Mouse (Mus musculus): ENCODE data around the gene Ttll11.

The Ttll11 gene

GRCm38 (mm10) chr2:35979644-35980021 is at the start of gene Ttll11:
Gene Ttll11, minus strand, starts transcription at chr2:35979913.
- peak; percentile 87 for ATAC-seq (ENCODE audit: insufficient number of reproducible peaks, low FRiP score, low TSS enrichment)

GRCm38 (mm10) chr2:36023291-36023690 is 43.6 kb upstream of the Ttll11 start:
- ATAC-seq (ENCODE audit: insufficient number of reproducible peaks, low FRiP score, low TSS enrichment), result no peak

- ATAC-seq (ENCODE audit: insufficient number of reproducible peaks, low FRiP score, low TSS enrichment), result peak; percentile 31; the same call in 1 of the 2 replicates
Observed at GRCm38 (mm10) chr2:36021385-36022159, 41.9 kb upstream of the Ttll11 start.

- no peak for ATAC-seq (ENCODE audit: insufficient number of reproducible peaks, low FRiP score, low TSS enrichment)
Observed at GRCm38 (mm10) chr2:36013010-36013409, 33.3 kb upstream of the Ttll11 start.

- no peak for ATAC-seq (ENCODE audit: insufficient number of reproducible peaks, low FRiP score, low TSS enrichment)
Observed at GRCm38 (mm10) chr2:36011331-36011825, 31.7 kb upstream of the Ttll11 start.

GRCm38 (mm10) chr2:36010579-36010978 is 30.9 kb upstream of the Ttll11 start:
- ATAC-seq (ENCODE audit: insufficient number of reproducible peaks, low FRiP score, low TSS enrichment), result no peak

- peak; percentile 62; the same call in 1 of the 2 replicates for ATAC-seq (ENCODE audit: insufficient number of reproducible peaks, low FRiP score, low TSS enrichment)
Observed at GRCm38 (mm10) chr2:36009386-36009785, 29.7 kb upstream of the Ttll11 start.

- no peak for ATAC-seq (ENCODE audit: insufficient number of reproducible peaks, low FRiP score, low TSS enrichment)
Observed at GRCm38 (mm10) chr2:36008071-36008470, 28.4 kb upstream of the Ttll11 start.

- no peak for ATAC-seq (ENCODE audit: insufficient number of reproducible peaks, low FRiP score, low TSS enrichment)
Observed at GRCm38 (mm10) chr2:36002188-36002587, 22.5 kb upstream of the Ttll11 start.

GRCm38 (mm10) chr2:36000390-36000789 is 20.7 kb upstream of the Ttll11 start:
- ATAC-seq (ENCODE audit: insufficient number of reproducible peaks, low FRiP score, low TSS enrichment), result no peak

GRCm38 (mm10) chr2:35999212-35999611 is 19.5 kb upstream of the Ttll11 start:
- no peak for ATAC-seq (ENCODE audit: insufficient number of reproducible peaks, low FRiP score, low TSS enrichment)

GRCm38 (mm10) chr2:35998416-35998815 is 18.7 kb upstream of the Ttll11 start:
- ATAC-seq (ENCODE audit: insufficient number of reproducible peaks, low FRiP score, low TSS enrichment), result no peak

- no peak for ATAC-seq (ENCODE audit: insufficient number of reproducible peaks, low FRiP score, low TSS enrichment)
Observed at GRCm38 (mm10) chr2:35996753-35997152, 17.0 kb upstream of the Ttll11 start.

GRCm38 (mm10) chr2:35994303-35994702 is 14.6 kb upstream of the Ttll11 start:
- no peak for ATAC-seq (ENCODE audit: insufficient number of reproducible peaks, low FRiP score, low TSS enrichment)

GRCm38 (mm10) chr2:35993481-35993880 is 13.8 kb upstream of the Ttll11 start:
- no peak for ATAC-seq (ENCODE audit: insufficient number of reproducible peaks, low FRiP score, low TSS enrichment)

GRCm38 (mm10) chr2:35992259-35992658 is 12.5 kb upstream of the Ttll11 start:
- ATAC-seq (ENCODE audit: insufficient number of reproducible peaks, low FRiP score, low TSS enrichment), result no peak

- no peak for ATAC-seq (ENCODE audit: insufficient number of reproducible peaks, low FRiP score, low TSS enrichment)
Observed at GRCm38 (mm10) chr2:35983869-35984268, 4.2 kb upstream of the Ttll11 start.

- ATAC-seq (ENCODE audit: insufficient number of reproducible peaks, low FRiP score, low TSS enrichment), result no peak
Observed at GRCm38 (mm10) chr2:35981872-35982271, 2.2 kb upstream of the Ttll11 start.

GRCm38 (mm10) chr2:35978941-35979643 is 621 bp downstream of the Ttll11 start:
- peak; percentile 39; the same call in 1 of the 2 replicates for ATAC-seq (ENCODE audit: insufficient number of reproducible peaks, low FRiP score, low TSS enrichment)

- ATAC-seq (ENCODE audit: insufficient number of reproducible peaks, low FRiP score, low TSS enrichment), result no peak
Observed at GRCm38 (mm10) chr2:35978276-35978933, 1.3 kb downstream of the Ttll11 start.

GRCm38 (mm10) chr2:35977749-35978148 is 2.0 kb downstream of the Ttll11 start:
- ATAC-seq (ENCODE audit: insufficient number of reproducible peaks, low FRiP score, low TSS enrichment), result no peak
